Mouse (Mus musculus): ENCODE measurements around the gene Kif26b. TPM values are rescaled to one million over a fixed set of nuclear protein-coding genes. Genes with fewer than 3 reads are reported as not detected.

Gene Kif26b
- polyA plus RNA-seq, 1 experiment: 0.16 TPM

DNA sequence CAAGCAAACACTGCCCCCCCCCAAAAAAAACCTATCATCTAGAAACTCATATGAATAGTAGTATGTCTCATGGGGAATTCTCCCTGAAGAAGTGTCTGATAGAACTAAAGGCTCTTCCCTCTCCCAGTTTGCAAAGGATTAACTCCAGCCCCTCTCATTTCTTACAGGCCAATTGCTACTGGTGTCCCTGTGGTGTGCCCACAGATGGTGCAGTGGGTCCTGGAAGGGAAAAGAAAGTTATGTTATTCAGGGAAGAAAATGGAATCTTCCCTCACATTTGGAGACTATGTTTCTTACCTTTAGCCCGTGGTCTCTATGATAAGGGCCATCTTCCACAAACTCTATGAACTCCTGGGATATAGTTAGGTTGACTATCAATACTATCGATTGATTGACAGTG lies 208.0 kb downstream of the Kif26b start:
- 93% methylated on average over 2 of the region's 2 CpGs for WGBS
- no peaks in the 10 kb centered on the region for H3K4me1 ChIP-seq (replicated peaks; ENCODE audit: control insufficient read depth, insufficient read depth, low read length)
- no peaks in the 10 kb centered on the region for H3K27me3 ChIP-seq (ENCODE audit: control insufficient read depth, insufficient read depth, low read length)
- no peak for DNase-seq
- H3K27ac ChIP-seq (ENCODE audit: control insufficient read depth, insufficient read depth, low read length): no peak overlapping the region
- TF ChIP-seq POLR2A (IDR thresholded peaks at IDR 0.05; ENCODE audit: control insufficient read depth, extremely low read depth, insufficient read depth, low read length, poor library complexity): no peak
- TF ChIP-seq CTCF (IDR thresholded peaks at IDR 0.05; ENCODE audit: borderline replicate concordance, control insufficient read depth, extremely low read depth, insufficient read depth, low read length, poor library complexity): no peak
- no peak overlapping the region for H3K4me3 ChIP-seq (ENCODE audit: control insufficient read depth, insufficient read depth, low read length)
- no peaks in the 10 kb centered on the region for H3K36me3 ChIP-seq (ENCODE audit: control insufficient read depth, insufficient read depth, low read length)

DNA sequence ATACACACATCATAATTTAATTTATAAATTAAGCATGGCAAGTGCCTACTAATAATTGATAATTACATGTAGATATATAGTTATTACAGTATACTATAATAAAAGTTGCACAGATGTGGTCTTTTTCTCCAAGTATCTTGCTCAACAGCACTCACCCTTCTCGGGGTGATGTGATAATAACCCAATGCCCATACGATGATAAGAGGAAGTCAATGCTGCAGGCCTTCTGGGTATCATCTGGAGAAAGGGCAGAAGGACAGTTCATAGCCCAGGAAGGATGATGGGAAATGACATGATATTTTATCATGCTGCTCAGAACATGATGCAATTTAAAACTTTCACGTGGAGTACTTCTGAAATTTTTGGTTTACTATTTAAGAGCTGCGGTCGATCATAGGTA lies 214.9 kb downstream of the Kif26b start:
- Histone ChIP-seq H3K4me3 (ENCODE audit: control insufficient read depth, insufficient read depth, low read length) (no peak overlapping the region), H3K27ac (ENCODE audit: control insufficient read depth, insufficient read depth, low read length) (no peak overlapping the region), H3K36me3 (ENCODE audit: control insufficient read depth, insufficient read depth, low read length) (no peaks in the 10 kb centered on the region), H3K4me1 (replicated peaks; ENCODE audit: control insufficient read depth, insufficient read depth, low read length) (no peaks in the 10 kb centered on the region), H3K27me3 (ENCODE audit: control insufficient read depth, insufficient read depth, low read length) (no peaks in the 10 kb centered on the region)
- TF ChIP-seq POLR2A (IDR thresholded peaks at IDR 0.05; ENCODE audit: control insufficient read depth, extremely low read depth, insufficient read depth, low read length, poor library complexity) (no peak), CTCF (IDR thresholded peaks at IDR 0.05; ENCODE audit: borderline replicate concordance, control insufficient read depth, extremely low read depth, insufficient read depth, low read length, poor library complexity) (no peak)
- WGBS: 90% methylated on average over 5 of the region's 5 CpGs
- no peak for DNase-seq

DNA sequence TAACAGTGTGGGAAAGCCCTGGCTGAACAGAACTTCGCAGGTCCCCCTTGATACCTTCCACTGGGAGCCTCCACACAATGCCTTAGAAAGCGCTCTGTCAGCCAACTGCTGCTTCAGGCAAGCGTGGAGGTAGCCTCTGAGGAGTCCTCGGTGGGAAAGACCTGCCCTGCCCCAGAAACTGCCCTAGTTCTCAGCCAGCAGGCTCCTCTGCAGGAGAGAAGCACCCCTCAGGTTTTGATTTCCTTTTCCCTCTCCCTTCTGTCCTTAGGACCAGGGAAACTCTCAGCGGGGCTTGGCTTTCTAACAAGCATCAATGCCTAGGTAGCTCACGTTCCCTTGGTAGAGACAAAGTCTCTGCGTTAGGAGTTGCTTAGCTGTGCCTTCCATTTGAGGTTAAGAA lies 215.6 kb downstream of the Kif26b start:
- Histone ChIP-seq H3K36me3 (ENCODE audit: control insufficient read depth, insufficient read depth, low read length) (no peaks in the 10 kb centered on the region), H3K27me3 (ENCODE audit: control insufficient read depth, insufficient read depth, low read length) (no peaks in the 10 kb centered on the region), H3K27ac (ENCODE audit: control insufficient read depth, insufficient read depth, low read length) (no peak overlapping the region), H3K4me1 (replicated peaks; ENCODE audit: control insufficient read depth, insufficient read depth, low read length) (no peaks in the 10 kb centered on the region), H3K4me3 (ENCODE audit: control insufficient read depth, insufficient read depth, low read length) (no peak overlapping the region)
- no peak for DNase-seq
- 84% methylated on average over 7 of the region's 7 CpGs for WGBS
- TF ChIP-seq POLR2A (IDR thresholded peaks at IDR 0.05; ENCODE audit: control insufficient read depth, extremely low read depth, insufficient read depth, low read length, poor library complexity) (no peak), CTCF (IDR thresholded peaks at IDR 0.05; ENCODE audit: borderline replicate concordance, control insufficient read depth, extremely low read depth, insufficient read depth, low read length, poor library complexity) (no peak)

DNA sequence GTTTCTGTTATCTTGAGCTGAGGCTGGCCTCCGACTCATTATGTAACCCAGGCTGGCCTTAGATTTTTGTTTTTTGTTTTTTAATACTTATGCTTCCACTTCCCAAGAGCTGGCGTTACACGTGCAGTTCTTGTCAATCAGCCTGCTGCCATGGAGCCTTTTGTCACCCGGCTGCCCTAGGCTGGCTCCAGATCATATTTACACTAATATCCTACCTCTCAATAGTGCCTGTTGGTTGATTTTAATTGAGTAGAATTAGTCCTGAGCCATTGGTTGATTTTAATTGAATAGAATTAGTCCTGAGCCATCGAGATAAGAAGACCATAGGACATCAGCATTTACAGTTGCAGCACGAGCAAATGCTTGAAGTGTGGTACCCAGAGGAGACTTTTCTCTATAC lies 216.0 kb downstream of the Kif26b start:
- Histone ChIP-seq H3K4me3 (ENCODE audit: control insufficient read depth, insufficient read depth, low read length) (no peak overlapping the region), H3K27ac (ENCODE audit: control insufficient read depth, insufficient read depth, low read length) (no peak overlapping the region), H3K36me3 (ENCODE audit: control insufficient read depth, insufficient read depth, low read length) (no peaks in the 10 kb centered on the region), H3K27me3 (ENCODE audit: control insufficient read depth, insufficient read depth, low read length) (no peaks in the 10 kb centered on the region), H3K4me1 (replicated peaks; ENCODE audit: control insufficient read depth, insufficient read depth, low read length) (no peaks in the 10 kb centered on the region)
- TF ChIP-seq POLR2A (IDR thresholded peaks at IDR 0.05; ENCODE audit: control insufficient read depth, extremely low read depth, insufficient read depth, low read length, poor library complexity) (no peak), CTCF (IDR thresholded peaks at IDR 0.05; ENCODE audit: borderline replicate concordance, control insufficient read depth, extremely low read depth, insufficient read depth, low read length, poor library complexity) (no peak)
- DNase-seq: no peak
- 91% methylated on average over 6 of the region's 6 CpGs for WGBS

DNA sequence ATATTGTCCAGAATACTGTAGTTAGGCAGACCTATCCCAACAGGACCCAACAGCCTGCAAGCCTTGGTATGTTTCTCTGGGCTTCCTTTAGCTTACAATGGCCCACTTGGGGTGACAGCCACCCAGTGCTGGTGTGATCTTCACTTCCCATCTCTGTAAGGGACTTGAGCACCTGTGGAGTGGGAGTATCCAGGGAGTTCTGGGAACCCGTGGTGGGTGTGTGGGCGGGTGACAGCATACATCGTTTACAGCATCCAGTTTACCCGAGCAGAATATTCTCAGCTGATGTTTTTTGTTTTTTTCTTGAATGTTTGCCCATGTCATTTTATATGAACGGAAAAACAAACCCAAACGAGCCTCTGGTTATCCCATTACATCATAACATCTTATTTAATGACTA lies 216.5 kb downstream of the Kif26b start:
- TF ChIP-seq POLR2A (IDR thresholded peaks at IDR 0.05; ENCODE audit: control insufficient read depth, extremely low read depth, insufficient read depth, low read length, poor library complexity) (no peak), CTCF (IDR thresholded peaks at IDR 0.05; ENCODE audit: borderline replicate concordance, control insufficient read depth, extremely low read depth, insufficient read depth, low read length, poor library complexity) (no peak)

DNA sequence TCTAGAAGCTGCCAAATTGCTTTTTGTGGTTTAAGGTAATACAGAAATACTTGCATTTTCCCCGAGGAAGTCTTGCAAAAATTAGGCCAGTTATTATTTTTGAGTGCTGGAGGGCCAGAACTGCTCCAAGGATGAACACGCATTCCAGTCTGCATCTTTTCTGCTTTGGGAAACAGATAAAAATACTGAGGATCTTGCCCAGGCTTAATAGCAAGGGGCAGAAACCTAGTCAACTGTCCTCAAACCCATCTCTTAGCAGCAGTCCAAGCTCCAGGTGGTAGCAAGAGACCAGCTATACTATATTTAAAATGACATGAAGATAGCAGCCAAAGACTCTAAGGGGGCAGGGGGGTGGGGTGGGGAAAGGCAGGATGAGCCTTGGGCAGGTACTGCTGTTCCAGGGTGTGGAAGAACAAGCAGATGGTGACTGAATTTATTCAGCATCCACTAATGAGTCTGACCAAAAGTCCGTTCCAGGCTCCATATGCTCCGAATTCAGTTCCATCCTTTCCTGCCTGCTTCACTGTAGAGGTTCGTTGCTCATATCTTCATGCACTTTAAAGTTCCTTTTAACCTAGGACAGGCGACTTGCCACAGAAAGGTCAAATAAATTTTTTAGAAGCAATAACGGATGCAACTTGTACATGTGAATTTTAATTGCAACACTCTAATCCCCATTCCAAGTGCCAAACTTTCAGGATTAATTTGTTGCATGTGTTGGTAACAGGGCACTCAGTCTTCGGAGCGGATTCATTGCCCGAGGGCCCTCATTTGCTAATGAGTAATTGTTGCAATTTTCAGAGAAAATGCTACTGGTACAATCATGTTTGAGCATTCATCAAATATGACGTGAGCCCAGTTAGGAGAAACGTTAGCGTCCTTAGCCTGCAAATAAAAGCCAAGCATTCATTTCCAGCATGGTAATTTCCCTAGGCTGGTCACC lies 218.6 kb downstream of the Kif26b start:
- WGBS: 88% methylated on average over 13 of the region's 13 CpGs
- no peak for DNase-seq
- no peak overlapping the region for H3K4me3 ChIP-seq (ENCODE audit: control insufficient read depth, insufficient read depth, low read length)
- no peaks in the 10 kb centered on the region for H3K36me3 ChIP-seq (ENCODE audit: control insufficient read depth, insufficient read depth, low read length)
- no peak overlapping the region for H3K27ac ChIP-seq (ENCODE audit: control insufficient read depth, insufficient read depth, low read length)
- TF ChIP-seq CTCF (IDR thresholded peaks at IDR 0.05; ENCODE audit: borderline replicate concordance, control insufficient read depth, extremely low read depth, insufficient read depth, low read length, poor library complexity) (no peak), POLR2A (IDR thresholded peaks at IDR 0.05; ENCODE audit: control insufficient read depth, extremely low read depth, insufficient read depth, low read length, poor library complexity) (no peak)
- no peaks in the 10 kb centered on the region for H3K4me1 ChIP-seq (replicated peaks; ENCODE audit: control insufficient read depth, insufficient read depth, low read length)
- no peaks in the 10 kb centered on the region for H3K27me3 ChIP-seq (ENCODE audit: control insufficient read depth, insufficient read depth, low read length)

More for the DNA sequence above, 216.5 kb downstream of the Kif26b start:
- no peak overlapping the region for H3K27ac ChIP-seq (ENCODE audit: control insufficient read depth, insufficient read depth, low read length)
- H3K4me1 ChIP-seq (replicated peaks; ENCODE audit: control insufficient read depth, insufficient read depth, low read length): no peaks in the 10 kb centered on the region
- H3K4me3 ChIP-seq (ENCODE audit: control insufficient read depth, insufficient read depth, low read length): no peak overlapping the region
- H3K36me3 ChIP-seq (ENCODE audit: control insufficient read depth, insufficient read depth, low read length): no peaks in the 10 kb centered on the region
- H3K27me3 ChIP-seq (ENCODE audit: control insufficient read depth, insufficient read depth, low read length): no peaks in the 10 kb centered on the region
- WGBS: 92% methylated on average over 6 of the region's 6 CpGs
- no peak for DNase-seq
